Mouse (Mus musculus): ENCODE results near the gene Dpf3.

The Dpf3 gene

DNA sequence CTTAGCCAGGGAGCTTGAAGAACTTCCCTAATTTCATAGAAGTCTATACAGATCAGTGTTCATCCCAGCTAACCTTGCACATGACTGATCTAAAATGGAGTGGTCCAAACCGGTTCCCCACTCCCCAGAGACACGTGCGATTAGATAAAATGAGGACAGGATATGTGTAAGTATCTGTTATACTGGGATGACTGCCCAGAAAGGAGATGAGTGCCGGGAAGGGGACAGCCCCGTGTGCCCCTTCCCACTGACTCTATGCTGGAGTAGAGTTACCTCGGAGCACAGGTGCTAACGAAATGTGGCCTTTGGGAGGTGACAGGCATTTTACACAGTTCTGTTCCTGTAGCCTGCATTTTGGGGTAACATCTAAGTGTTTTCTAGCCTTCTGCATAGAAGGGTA is 15.8 kb downstream of the Dpf3 start:
- in situ Hi-C loops (cut with MboI), result no loop called here

DNA sequence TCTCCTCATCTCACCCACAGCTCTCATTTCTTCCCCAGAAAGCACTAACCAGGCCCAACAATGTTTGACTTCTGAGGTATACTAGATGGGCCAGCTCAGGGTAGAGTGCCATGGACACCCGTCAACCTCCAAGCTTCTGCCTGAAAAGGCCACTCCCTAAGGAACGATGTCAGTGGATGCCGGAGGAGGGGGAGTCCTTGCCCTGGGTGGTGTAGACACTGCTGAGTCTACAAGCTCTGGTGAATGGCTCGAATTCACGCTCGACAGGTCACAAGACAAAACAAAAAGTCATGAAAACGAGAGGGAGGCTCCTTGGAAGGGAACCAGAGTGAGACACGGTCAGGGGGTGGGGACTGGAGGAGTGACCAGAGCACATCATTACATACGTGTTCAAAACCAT is 17.4 kb downstream of the Dpf3 start:
- in situ Hi-C loops (cut with MboI), result no loop called here

DNA sequence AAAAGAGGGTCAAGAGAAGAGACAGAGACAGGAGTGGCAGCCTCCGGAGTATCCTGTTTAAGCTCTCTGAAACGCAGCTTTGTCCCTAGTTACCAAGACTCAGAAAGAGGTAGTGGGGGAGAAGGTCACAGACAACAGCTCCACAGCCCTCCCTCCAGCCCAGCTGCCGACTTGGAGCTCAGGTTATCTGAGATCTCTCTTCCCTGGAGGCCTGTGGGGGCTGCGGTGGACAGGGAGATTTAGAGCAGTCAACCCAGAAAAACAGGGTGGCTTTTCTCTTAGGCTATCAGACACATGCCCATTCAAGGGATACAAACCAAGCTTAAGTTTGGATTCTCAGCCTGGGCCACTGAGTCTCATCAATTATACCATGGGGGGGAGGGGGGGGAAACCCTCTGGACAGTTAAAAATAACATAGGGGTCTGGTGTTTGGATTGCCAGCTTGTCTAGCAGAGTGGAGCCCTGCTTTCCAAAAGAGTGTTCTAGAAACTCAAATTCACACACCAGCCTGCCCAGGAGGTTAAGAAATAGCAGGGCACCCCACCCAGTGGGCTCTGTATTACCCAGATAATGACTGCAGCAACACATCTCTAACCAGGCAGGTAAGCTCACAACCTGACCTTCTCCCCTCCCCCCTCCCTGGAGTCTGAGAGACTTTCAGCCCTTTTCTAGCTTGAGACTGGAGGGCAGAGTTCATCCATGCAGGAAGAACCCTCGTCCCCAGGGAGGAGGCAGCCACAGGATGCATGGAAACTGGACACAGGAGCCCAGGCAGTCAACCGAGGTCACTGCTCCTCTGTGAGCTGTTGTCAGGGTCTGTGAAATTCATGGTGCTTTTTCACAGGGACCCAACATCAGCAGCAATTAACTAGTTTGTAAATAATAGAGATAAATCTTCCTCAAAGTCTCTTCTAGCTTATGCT is 20.7 kb downstream of the Dpf3 start:
- in situ Hi-C loops (cut with MboI), result no loop called here

DNA sequence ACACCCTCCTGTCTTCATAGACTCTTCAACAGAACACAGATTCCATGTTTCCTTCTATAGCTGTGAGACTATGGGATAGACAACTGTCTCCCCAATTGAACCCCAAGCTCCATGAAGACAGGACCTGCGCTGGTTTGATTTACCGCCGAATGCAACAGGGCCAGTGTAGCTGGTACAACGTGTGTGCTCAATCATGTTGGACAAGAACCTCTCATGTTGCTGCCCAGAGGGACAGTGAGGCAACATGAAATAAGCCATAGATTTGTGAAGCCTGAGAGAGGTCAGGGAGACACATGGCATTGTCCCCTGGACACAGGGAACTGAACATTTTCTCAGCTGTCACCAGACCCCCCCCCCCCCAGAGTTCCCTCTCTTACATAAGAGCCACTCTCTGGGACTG is 21.5 kb downstream of the Dpf3 start:
- in situ Hi-C loops (cut with MboI), result no loop called here

DNA sequence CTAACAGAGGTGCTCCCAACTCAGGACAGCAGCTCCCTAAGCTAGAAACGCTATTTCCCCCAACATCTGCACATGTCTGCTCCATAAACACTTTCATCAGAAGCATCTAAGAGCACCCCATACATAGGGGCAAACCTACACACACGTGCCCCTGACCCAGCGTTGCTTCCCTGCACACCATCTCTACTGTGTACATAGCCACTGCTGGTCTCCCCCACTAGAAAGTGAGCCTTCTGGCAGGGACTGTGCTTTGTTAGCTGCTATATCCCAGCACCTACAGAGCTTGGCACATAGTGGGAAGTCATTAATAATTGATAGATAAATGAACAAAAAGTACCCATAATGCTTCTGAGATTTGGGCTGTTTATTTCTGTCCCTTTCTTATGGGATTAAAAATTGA is 27.2 kb downstream of the Dpf3 start:
- in situ Hi-C loops (cut with MboI), result no loop called here

DNA sequence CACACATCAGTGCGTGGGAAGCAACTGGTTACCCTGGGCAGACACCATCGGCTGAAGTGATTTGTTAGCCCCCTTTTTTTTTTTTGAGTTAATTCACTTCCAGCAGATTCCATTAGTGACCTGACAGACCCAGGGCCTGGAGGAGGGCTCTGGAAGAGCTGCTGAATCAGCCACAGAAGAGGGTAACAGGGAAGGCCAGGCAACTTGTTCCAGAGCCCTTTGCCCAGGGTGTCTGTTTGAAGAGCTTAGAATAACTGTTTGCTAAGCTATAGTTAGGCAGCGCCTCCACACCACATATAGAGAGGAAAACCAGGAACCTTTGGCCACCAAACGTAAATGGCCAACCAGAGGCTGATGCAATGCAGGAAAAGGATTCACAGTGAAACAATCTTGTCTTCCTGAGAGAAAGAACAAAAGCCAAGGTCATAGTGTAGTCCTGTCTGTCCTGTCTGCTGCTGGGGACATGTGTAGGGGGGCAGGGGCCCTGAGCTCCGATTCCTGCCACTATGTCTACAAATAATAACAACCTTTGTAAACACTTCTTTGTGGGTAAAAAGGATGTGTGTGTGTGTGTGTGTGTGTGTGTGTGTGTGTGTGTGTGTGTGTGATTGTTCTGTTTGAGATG is 32.7 kb downstream of the Dpf3 start:
- in situ Hi-C loops (cut with MboI), result no loop called here

DNA sequence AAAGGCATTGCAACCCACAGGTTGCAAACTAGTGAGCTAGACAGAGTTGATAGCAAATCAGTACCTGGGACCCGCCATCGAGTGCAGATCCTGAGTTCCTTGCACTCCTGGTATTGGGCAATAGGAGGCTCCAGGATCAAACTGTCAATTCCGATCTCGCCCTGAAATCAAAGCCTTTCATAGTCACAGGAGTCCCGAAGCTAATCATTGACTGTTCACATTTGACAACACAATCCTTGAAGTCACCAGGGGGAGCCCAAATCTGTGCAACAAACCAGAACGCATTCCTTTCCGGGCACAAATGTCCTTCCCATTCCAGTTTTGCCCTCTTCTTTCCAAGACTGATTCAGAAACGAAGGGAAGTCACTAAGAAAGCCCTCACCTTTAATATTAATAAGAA is 35.7 kb downstream of the Dpf3 start:
- in situ Hi-C loops (cut with MboI), result no loop called here

DNA sequence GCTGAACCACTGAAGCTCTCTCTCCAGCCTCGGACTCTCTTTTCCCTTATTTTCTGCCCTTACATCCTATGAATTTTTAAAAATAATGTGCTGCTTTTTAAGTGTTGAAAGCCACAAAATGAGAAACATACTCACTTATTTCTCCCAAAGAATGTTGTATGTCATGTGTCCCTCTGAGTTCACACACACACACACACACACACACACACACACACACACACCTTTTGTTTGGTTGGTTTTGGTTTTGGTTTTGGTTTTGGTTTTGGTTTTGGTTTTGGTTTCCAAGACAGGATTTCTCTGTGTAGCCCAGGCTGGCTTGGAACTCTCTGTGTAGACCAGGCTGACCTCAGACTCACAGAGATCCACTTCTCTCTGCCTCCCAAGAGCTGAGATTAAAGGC is 37.0 kb downstream of the Dpf3 start:
- in situ Hi-C loops (cut with MboI), result no loop called here

DNA sequence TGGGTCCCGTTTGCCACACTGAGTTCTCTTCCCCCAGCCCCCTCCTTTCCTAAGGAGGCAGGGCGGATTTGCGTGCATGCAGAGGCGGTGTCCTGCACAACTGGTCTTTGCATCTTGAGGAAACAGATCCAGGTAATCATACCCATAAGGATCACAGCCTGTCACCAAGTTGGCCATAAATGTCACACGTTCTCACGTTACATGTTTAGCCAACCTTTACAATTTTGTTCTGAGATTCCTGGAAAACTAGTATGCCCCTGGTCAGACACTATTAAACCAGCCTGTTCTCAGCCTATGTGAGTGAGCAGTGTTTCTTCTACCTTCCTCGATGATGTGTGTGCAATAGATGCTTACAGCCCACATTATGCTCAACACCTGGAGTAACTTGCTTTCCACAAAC is 38.3 kb downstream of the Dpf3 start:
- in situ Hi-C loops (cut with MboI), result no loop called here

DNA sequence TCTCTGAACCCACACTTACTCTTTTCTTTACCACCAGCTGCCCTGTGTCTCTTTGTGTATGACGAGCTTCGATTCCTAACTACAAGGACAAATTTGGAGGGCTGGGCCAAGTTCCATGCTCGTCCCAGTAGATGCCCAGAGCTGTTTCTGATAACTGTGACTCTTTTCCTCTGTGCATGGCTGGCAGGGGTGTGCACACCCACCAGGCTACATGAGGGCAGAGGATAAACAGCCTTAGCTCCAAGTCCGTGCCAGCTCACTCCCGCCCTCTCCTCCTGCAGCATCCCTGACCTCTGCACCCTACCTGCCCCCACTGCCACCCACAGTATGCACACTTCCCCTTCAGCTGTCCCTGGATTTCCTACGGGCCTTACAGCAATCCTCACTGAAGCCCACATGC is 41.9 kb downstream of the Dpf3 start:
- in situ Hi-C loops (cut with MboI), result no loop called here

DNA sequence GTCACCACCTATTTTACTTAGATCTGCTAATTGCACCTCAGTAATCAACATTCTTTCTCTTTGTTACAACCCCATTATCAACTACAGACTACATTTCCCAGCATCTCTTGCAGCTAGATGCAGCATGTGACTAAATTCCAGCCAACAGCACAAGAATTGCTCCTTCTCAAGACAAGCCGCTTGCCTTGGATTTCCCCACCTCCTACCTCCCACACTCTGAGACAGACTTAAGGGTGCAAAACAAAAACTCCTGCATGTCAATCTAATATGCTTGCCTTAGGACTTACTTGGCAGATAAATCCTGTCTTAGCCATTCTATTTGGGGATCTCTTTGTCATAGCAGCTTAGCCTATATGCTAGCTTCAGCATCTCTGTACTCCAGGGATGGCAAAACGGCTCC is 43.1 kb downstream of the Dpf3 start:
- in situ Hi-C loops (cut with MboI), result no loop called here

DNA sequence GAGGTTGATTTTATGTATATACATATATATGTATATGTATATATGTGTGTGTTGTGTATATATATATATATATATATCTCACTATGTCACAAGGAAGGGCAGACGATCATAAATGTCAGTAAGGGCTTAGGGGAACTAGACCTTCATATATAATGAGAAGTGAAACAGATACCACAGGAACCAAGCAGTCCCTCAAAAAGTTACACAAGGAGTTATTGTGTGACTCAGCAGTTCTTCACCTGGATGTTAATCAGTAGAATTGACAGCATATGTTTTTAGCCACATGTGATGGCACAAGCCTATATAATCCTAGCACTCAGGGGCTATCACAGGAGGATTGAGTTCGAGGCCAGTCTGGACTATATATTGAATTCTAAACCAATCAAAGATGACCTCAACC is 49.5 kb downstream of the Dpf3 start:
- in situ Hi-C loops (cut with MboI), result no loop called here

DNA sequence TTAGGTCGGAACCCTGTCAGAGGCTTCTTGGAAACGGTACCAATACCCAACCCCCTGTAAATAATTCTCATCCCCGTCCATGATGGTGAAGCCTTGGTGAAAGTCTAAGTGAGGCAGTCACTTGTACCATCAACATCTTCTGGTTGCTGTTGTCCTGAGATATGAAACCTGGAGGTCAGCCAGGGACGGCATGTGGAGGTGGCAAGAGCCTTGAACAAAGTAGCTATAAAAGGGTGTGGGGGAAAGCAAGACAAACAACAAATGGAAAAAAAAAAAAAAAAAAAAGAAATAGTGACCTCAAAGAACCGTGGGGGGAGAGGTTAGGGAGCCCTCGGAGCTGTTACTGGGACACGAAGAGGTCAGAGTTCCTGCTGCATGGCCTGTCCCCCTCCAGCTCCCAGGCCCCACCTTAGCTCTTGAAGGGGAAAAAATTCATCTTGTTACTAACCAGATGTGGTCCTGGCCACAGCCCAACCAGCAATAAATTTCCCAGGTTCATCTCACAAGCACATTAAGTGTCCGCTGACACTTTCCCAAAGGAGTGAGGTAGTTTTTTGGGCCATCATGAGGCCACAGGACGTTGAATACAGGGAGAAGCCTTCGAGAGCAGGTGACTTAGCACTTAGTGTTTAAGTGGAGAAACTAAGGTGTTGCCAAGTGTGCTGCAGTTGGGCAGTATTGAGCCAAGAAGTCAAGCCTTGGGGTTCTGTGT is 53.4 kb downstream of the Dpf3 start:
- in situ Hi-C loops (cut with MboI), result no loop called here

DNA sequence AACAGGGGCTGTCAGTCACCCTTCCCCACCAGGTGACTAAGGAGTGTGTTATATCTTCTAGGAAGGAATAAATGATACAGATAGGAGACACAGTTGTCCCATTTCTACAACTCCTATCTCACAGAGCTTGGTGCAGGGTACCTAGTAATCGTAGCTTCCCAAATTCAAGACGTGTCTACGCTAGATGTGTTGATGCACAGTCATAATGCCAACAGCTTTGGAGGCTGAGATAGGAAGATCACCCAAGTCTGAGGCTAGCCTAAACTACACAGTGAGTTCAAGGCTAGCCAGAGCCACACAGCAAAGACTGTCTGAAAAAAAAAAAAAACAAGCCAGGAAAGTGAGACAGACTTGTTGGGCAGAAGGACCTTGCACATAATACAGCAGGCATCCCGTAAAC is 54.1 kb downstream of the Dpf3 start:
- in situ Hi-C loops (cut with MboI), result no loop called here

DNA sequence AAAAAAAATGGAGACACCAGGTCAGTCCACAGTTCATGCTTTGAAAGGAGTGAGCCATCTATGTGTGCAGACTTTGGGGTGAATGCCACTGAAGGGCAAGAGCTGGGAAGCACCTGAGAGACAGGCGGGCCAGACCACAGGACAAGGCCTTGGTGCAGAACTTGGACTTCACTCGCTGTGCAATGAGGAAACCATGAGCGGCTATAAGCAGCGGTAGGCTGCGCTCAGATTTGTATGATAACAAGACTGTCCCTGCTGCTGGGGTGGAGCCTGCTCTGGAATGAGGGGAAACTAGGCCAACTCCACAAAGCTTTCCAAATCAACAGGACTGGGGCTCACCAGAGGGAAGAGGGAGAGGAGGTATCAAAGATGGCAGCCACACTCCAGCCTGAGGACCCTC is 57.3 kb downstream of the Dpf3 start:
- in situ Hi-C loops (cut with MboI), result no loop called here

DNA sequence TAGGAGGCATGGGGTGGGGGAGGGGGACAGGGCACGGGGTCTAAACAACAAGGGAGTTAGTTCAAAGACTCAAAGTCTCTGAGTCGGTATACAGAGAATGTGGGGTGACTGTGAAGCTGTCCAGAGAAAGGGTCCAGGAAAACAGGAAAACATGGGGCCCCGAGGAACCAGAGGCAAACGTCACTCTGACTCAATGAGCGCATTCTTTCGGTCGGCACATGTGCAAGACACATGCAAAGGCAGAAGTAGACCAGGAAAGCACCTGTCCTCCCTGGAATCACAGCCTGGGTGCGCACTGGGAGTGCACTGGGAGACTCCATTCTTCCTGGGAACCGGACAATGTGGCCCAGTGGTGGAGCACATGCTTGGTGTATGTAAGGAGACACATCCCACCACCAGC is 59.5 kb downstream of the Dpf3 start:
- in situ Hi-C loops (cut with MboI), result no loop called here

DNA sequence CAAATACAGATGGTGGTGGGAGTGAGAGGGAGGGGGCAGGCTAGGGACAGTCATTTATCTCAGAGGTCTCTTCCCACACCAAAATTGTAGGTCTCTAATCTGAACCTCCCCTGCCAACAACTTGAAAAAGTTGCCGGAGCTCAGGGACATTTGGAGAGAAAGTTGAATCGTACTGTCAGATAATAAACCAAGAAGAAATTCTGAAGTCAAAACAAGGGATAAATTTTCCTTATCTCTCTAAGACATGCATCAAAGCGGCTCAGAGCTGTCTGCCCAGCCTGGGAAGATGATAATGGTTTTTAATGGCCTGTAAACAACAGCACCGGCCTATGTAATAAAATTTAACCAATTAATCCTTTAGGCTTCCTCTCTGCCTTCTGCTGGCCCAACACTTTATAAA is 59.9 kb downstream of the Dpf3 start:
- in situ Hi-C loops (cut with MboI), result no loop called here

DNA sequence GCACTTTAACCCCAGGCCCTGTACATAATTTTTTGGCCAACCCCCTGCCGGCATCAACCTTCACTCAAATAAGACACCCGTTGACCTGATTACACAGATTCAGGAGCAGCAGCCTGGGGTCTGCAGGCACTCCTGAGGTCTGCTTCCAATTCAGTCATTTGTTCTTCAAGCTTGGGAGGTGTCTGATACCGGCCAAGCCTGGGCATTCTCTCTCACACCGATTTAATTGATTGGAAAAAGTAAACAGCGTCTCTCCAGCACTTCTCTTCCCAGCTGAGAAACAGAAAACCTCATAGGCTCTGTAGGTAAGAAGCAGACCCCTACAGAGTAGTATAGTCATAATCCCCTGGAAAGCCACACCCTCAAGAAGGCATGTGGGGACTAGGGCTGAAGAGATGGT is 61.2 kb downstream of the Dpf3 start:
- in situ Hi-C loops (cut with MboI), result no loop called here

DNA sequence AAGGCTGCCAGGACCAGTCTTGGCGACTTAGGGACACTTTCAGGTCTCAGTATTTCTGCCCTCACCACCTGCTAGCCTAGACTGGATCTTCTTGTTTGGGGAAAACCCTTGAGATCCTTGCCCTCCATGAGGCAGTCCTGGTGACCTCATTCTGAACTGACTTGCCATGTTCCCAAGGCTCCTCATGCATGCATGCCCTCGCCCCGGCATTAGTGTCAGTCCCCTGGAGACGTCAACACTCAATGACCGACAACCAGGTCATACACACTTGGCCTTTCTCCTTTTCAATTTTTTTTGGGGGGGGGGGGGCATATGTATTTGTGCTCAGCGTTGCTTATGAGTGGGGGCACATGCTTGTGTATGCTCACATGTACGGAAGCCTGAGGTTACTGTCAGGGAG is 61.8 kb downstream of the Dpf3 start:
- in situ Hi-C loops (cut with MboI), result no loop called here

DNA sequence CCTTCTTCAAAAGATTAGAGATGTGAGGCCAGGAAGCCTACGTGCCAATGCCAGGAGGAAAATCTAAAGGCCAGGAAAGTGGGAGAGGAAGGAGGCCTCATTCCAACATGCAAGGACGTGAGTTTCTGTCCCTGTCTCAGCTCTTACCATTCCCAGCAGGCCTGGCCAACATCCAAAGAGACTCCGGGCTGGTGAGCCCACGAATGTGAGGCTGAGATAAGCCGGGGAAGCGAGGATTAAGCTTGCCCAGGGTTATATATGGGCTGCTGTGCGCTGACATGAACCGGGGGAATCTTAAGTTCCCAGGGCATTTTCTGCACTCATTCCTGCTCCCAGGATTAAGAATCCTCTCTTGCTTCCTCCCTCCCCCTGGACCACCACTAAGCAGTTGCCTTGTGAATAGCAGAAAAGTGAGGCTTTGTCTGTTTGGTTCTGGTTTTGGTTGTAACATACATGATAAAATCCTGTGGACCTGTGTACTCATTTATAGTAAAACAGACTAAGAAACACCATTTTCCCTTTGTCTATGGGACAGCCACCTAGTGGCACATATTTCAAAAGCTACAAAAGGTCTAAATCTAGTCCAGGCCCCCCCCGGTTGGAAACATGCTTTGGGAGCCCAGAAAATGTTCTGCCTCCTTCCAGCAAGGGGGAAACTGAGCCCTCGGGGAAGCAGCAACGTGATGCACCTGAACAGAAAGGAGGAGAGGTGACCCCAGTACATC is 62.6 kb downstream of the Dpf3 start:
- in situ Hi-C loops (cut with MboI), result no loop called here

DNA sequence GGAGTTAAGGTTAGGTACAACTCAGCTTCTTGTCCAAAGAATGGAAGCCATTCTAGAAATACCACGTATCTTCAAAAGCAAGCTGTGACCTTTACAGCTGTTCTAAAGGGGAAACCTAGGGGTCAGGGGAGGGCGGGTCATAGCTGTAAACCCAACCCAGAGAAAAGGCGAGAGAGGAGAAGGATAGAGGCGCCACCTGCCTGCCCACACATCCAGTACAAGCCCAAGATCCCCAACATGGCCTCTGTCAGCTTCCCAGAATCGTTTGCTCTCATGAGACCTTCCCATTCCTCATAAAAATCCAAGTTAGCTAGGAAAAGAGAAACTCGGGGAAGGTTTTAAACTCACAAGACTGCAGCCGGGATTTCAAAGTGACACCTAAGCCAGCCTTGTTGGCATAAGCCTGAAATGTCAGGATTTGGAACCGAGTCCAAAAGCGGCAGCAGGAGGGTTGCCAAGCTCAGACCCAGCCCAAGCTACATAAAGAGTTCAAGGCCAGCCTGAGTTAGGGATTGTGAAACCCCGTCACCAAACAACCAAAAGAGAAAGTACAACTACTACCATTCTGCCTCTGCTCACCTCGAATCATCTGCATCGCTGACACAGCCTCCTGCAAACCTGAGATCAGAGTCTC is 63.3 kb downstream of the Dpf3 start:
- in situ Hi-C loops (cut with MboI), result no loop called here

DNA sequence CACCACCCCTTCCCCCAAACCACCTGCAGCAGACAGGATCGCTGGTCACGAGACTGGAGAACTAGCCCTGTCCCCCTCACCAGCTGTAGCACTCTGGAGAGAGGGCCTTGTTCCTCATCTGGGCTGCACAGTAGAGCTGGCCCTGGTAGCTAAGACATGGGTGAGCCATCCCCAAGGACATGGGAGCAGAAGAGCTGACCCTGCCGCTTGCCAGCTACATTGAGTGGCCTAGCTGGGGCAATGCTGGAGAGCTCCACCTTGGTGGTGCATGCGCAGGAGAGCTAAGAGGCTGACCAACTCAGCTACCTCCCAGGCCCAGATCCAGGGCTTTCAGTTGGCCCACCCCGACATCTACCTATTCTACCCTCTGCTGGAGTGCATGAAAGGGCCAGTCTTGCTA is 67.2 kb downstream of the Dpf3 start:
- in situ Hi-C loops (cut with MboI), result no loop called here

Measured in mature B cell (primary cell).